Mouse (Mus musculus) stomach, embryonic 14.5 days (tissue): ENCODE data around the gene Polg2. TPM values are rescaled to one million over a fixed set of nuclear protein-coding genes. Genes with fewer than 3 reads are reported as not detected.

Experiments used
- ATAC-seq: fragments of 200-750 bp; cut with Nextera tagmentation; 2 replicates; pipeline ENCODE4 v1.8.0; 2017; ENCODE audit warnings: low read depth, moderate TSS enrichment; ENCODE audit not compliant: insufficient number of reproducible peaks, insufficient read depth, low FRiP score
- H3K27ac ChIP-seq: fragments of 300-500 bp; sonication (generic); 2 replicates; pipeline ENCODE4 v1.5.1; 2014; ENCODE audit warnings: mild to moderate bottlenecking, low read length, moderate library complexity, mixed read lengths
- H3K27me3 ChIP-seq: fragments of 300-500 bp; sonication (generic); 2 replicates; pipeline ENCODE4 v1.6.1; 2014; ENCODE audit warnings: low read length, control low read depth, mixed read lengths; ENCODE audit not compliant: control insufficient read depth, insufficient read depth
- H3K36me3 ChIP-seq: fragments of 300-500 bp; sonication (generic); 2 replicates; pipeline ENCODE4 v1.6.1; 2014; ENCODE audit warnings: mild to moderate bottlenecking, control low read depth, low read length, moderate library complexity, mixed read lengths; ENCODE audit not compliant: control insufficient read depth, insufficient read depth
- H3K4me1 ChIP-seq: fragments of 300-500 bp; sonication (generic); 2 replicates; pipeline ENCODE4 v1.6.1; 2014; ENCODE audit warnings: low read length, control low read depth, mixed read lengths; ENCODE audit not compliant: control insufficient read depth, insufficient read depth
- H3K4me2 ChIP-seq: fragments of 300-500 bp; sonication (generic); replicated peaks from 2 replicates; pipeline ENCODE4 v1.6.1; 2014; ENCODE audit warnings: low read depth, low read length, control low read depth
- H3K4me3 ChIP-seq: fragments of 300-500 bp; sonication (generic); 2 replicates; pipeline ENCODE4 v1.5.1; 2014; ENCODE audit warnings: low read depth, low read length, control low read depth
- H3K9ac ChIP-seq: fragments of 300-500 bp; sonication (generic); replicated peaks from 2 replicates; pipeline ENCODE4 v1.6.1; 2014; ENCODE audit warnings: low read depth, mild to moderate bottlenecking, control low read depth, low read length, moderate library complexity, mixed read lengths
- H3K9me3 ChIP-seq: fragments of 300-500 bp; sonication (generic); 2 replicates; pipeline ENCODE4 v1.6.1; 2016; ENCODE audit warnings: low read depth, low read length, control low read depth; ENCODE audit not compliant: control insufficient read depth
- WGBS: fragments of 180-500 bp; shearing (Covaris S2); extraction: QIAGEN DNeasy Blood & Tissue Kit; methylation state at CpG from one replicate; pipeline ENCODE4 v1.1.7; 2014; 5-methylcytosine and 5-hydroxymethylcytosine counted together
- polyA plus RNA-seq: library from polyadenylated mRNA; unstranded; fragments of >200 nt; fragmentation: Nextera tagmentation; extraction: Ambion mirVana; gene quantifications from 2 replicates; pipeline ENCODE4 v1.2.1, GENCODE M21; 2014

Gene Polg2
- polyA plus RNA-seq, 1 experiment from 2014 or later: 11.8 TPM

DNA sequence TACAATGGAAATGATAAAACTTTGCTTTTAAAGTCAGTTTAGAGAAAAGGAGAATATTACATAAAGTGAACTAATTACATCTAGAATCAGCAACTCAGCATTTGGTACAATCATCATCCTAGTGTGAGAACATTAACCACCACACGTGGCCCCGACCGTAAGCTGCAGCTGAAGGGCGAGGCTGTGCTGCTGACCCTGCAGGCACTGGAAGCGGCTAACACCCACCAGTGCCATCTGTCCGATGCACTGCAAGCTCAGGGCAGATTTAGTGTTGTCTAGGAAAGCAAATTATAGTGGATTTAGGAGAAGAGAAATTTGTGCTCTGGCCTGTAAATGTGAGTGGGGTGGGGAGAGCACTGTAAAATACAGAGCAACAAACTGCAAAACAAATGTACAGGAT, 40.9 kb upstream of the Polg2 start:
- H3K27ac ChIP-seq: no peak overlapping the region
- H3K36me3 ChIP-seq: peaks cover 63% of the 10 kb centered on the region

DNA sequence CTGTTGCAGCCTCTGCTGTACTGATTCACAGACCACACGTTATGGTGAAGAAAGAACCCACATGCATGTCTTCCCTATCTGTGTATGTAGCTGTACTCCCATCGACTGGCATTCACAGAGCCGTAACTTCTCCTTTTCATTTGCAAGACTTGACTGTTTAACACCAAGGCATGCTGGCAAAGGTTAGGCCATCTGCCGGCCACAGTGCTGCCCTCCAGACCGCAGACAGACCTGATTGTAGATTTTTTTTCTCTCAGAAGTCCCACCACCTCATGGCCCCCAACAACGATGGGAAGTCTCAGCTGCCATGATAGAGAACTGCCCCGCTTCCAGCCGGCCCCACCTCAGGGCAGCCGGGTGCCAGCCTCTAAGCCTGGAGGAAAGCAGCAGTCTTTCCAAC, 40.3 kb upstream of the Polg2 start:
- Histone ChIP-seq H3K9me3 (no peaks in the 10 kb centered on the region), H3K4me2 (no peak overlapping the region), H3K9ac (no peak overlapping the region), H3K36me3 (peaks cover 64% of the 10 kb centered on the region), H3K4me3 (no peak overlapping the region), H3K4me1 (0 out of 2 replicates have a peak, but pooled peaks cover 3% of the 10 kb centered on the region), H3K27me3 (no peaks in the 10 kb centered on the region), H3K27ac (no peak overlapping the region)
- no peak for ATAC-seq
- WGBS: 90% methylated on average over 9 of the region's 9 CpGs

More for the DNA sequence above, 40.9 kb upstream of the Polg2 start:
- Histone ChIP-seq H3K9me3 (no peaks in the 10 kb centered on the region), H3K27me3 (no peaks in the 10 kb centered on the region), H3K4me2 (no peak overlapping the region), H3K9ac (no peak overlapping the region), H3K4me3 (no peak overlapping the region), H3K4me1 (0 out of 2 replicates have a peak, but pooled peaks cover 3% of the 10 kb centered on the region)
- 80% methylated on average over 6 of the region's 6 CpGs for WGBS
- no peak for ATAC-seq

DNA sequence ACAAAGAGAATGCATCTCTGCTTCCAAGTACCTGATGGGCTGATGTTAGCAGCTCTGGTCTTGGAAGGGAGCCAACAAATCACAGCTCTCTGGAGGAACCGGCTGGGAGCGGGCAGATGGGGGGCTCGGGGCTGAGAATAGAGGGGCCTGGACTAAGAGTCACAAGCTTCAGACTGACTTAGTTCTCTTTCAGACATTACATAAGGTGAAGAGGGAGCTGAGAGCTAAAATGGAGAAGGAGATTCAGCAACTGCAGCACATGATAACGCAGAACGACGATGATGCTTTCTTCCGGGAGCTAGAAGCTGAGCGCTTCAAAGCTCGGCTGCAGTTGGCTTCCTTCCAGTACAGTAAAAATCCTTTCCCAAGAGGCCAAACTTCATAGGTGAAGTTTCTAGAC, 39.0 kb upstream of the Polg2 start:
- Histone ChIP-seq H3K9ac (no peak overlapping the region), H3K4me2 (no peak overlapping the region), H3K9me3 (no peaks in the 10 kb centered on the region), H3K27ac (no peak overlapping the region), H3K27me3 (no peaks in the 10 kb centered on the region), H3K4me1 (0 out of 2 replicates have a peak, but pooled peaks cover 3% of the 10 kb centered on the region), H3K4me3 (no peak overlapping the region), H3K36me3 (peaks cover 68% of the 10 kb centered on the region)
- 49% methylated on average over 9 of the region's 9 CpGs for WGBS
- ATAC-seq: no peak

- 79% methylated on average over 6 of the region's 6 CpGs for WGBS
- Histone ChIP-seq H3K9ac (no peak overlapping the region), H3K27me3 (no peaks in the 10 kb centered on the region), H3K4me3 (no peak overlapping the region), H3K4me1 (0 out of 2 replicates have a peak, but pooled peaks cover 3% of the 10 kb centered on the region), H3K36me3 (peaks cover 67% of the 10 kb centered on the region), H3K27ac (no peak overlapping the region), H3K4me2 (no peak overlapping the region), H3K9me3 (no peaks in the 10 kb centered on the region)
- ATAC-seq: no peak
Observed at GRCm38 (mm10) chr11:106817808-106818207, 38.5 kb upstream of the Polg2 start.

DNA sequence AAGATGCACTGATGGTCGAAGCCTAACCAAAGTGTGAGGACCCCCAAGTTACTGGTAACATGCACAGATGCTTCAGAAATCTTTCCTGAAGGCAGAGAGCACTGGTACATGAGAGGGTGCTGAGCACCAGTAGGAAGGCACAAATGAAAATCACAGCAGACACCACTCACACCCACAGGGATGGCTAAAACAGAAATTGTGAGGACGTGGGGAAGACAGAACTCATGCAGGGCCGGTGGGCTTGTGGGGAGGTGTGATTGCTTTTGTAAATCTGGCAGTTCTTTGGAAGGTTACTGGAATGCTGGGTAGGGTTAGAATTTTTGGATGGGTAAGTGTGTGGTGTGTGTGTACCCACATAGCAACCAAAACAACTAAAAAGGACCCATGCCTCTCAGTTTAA, 37.8 kb upstream of the Polg2 start:
- peaks cover 66% of the 10 kb centered on the region for H3K36me3 ChIP-seq
- 95% methylated on average over 3 of the region's 3 CpGs for WGBS

GRCm38 (mm10) chr11:106816316-106816715, 37.0 kb upstream of the Polg2 start:
- Histone ChIP-seq H3K9ac (no peak overlapping the region), H3K4me2 (no peak overlapping the region), H3K27ac (no peak overlapping the region), H3K36me3 (peaks cover 71% of the 10 kb centered on the region), H3K9me3 (no peaks in the 10 kb centered on the region), H3K27me3 (no peaks in the 10 kb centered on the region), H3K4me3 (no peak overlapping the region), H3K4me1 (0 out of 2 replicates have a peak, but pooled peaks cover 3% of the 10 kb centered on the region)
- no peak for ATAC-seq
- WGBS: 62% methylated on average over 7 of the region's 7 CpGs

More for the DNA sequence above, 37.8 kb upstream of the Polg2 start:
- H3K27ac ChIP-seq: no peak overlapping the region
- 0 out of 2 replicates have a peak, but pooled peaks cover 3% of the 10 kb centered on the region for H3K4me1 ChIP-seq
- H3K27me3 ChIP-seq: no peaks in the 10 kb centered on the region
- ATAC-seq: no peak
- no peak overlapping the region for H3K4me2 ChIP-seq
- H3K4me3 ChIP-seq: no peak overlapping the region
- no peak overlapping the region for H3K9ac ChIP-seq
- no peaks in the 10 kb centered on the region for H3K9me3 ChIP-seq

GRCm38 (mm10) chr11:106815761-106816160, 36.4 kb upstream of the Polg2 start:
- 0 out of 2 replicates have a peak, but pooled peaks cover 3% of the 10 kb centered on the region for H3K4me1 ChIP-seq
- no peak for ATAC-seq
- H3K36me3 ChIP-seq: peaks cover 73% of the 10 kb centered on the region
- H3K9me3 ChIP-seq: no peaks in the 10 kb centered on the region
- no peak overlapping the region for H3K27ac ChIP-seq
- no peak overlapping the region for H3K9ac ChIP-seq
- H3K4me3 ChIP-seq: no peak overlapping the region
- H3K4me2 ChIP-seq: no peak overlapping the region
- H3K27me3 ChIP-seq: no peaks in the 10 kb centered on the region
- 91% methylated on average over 2 of the region's 2 CpGs for WGBS

DNA sequence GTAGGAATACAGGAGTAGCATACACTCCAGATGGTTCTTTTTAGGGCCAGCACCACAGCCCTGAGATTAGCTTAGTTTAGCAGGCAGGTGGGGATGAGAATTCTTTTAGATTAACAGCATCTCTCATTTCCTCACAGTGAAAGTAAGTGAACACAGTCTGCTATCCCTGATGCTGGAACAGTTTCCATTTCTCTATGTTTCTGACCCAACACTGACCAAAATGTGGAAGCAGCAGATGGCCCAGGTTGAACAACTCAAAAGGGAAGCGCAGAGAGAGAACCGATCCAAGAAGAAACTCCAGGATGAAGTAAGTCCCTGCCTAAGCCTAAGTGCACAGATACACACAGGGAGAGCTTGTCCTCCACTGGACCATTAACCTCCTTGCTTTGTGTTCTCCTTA, 36.0 kb upstream of the Polg2 start:
- H3K4me2 ChIP-seq: no peak overlapping the region
- WGBS: 91% methylated on average over 2 of the region's 2 CpGs
- no peaks in the 10 kb centered on the region for H3K9me3 ChIP-seq
- H3K36me3 ChIP-seq: peaks cover 74% of the 10 kb centered on the region
- H3K4me1 ChIP-seq: 0 out of 2 replicates have a peak, but pooled peaks cover 3% of the 10 kb centered on the region
- H3K4me3 ChIP-seq: no peak overlapping the region
- H3K27me3 ChIP-seq: no peaks in the 10 kb centered on the region
- ATAC-seq: no peak
- no peak overlapping the region for H3K27ac ChIP-seq
- no peak overlapping the region for H3K9ac ChIP-seq
